Mouse (Mus musculus) small intestine, adult 2 months (tissue): ENCODE data around the gene Bach2. TPM values are rescaled to one million over a fixed set of nuclear protein-coding genes. Genes with fewer than 3 reads are reported as not detected.

ENCODE experiments used
- H3K27ac ChIP-seq: fragments of 200-500 bp; 2 replicates; pipeline ENCODE4 v1.5.1; 2012; ENCODE audit warnings: low read depth, low read length, control low read depth, inconsistent platforms; ENCODE audit not compliant: insufficient read depth
- H3K27me3 ChIP-seq: fragments of 200-500 bp; 2 replicates; pipeline ENCODE4 v1.6.1; 2012; ENCODE audit warnings: mild to moderate bottlenecking, moderate library complexity, low read length, inconsistent platforms; ENCODE audit not compliant: control insufficient read depth, insufficient read depth
- H3K36me3 ChIP-seq: fragments of 200-500 bp; 2 replicates; pipeline ENCODE4 v1.6.1; 2012; ENCODE audit warnings: mild to moderate bottlenecking, low read length, control low read depth, inconsistent platforms; ENCODE audit not compliant: control insufficient read depth, insufficient read depth
- H3K4me1 ChIP-seq: fragments of 200-500 bp; 2 replicates; pipeline ENCODE4 v1.6.1; 2012; ENCODE audit warnings: low read length, inconsistent platforms, mixed read lengths; ENCODE audit not compliant: control insufficient read depth, insufficient read depth, insufficient read length
- H3K4me3 ChIP-seq: fragments of 200-500 bp; 2 replicates; pipeline ENCODE4 v1.5.1; 2012; ENCODE audit warnings: low read depth, mild to moderate bottlenecking, control low read depth, inconsistent platforms, low read length, moderate library complexity
- CTCF ChIP-seq: fragments of 200-500 bp; IDR thresholded peaks from 2 replicates; pipeline ENCODE4 v1.5.1; 2012; ENCODE audit warnings: low read depth, mild to moderate bottlenecking, control low read depth, inconsistent platforms, low read length, moderate library complexity, mixed read lengths; ENCODE audit not compliant: insufficient replicate concordance, insufficient read length; ENCODE audit errors: extremely low read depth
- POLR2A ChIP-seq: fragments of 200-500 bp; IDR thresholded peaks from 2 replicates; pipeline ENCODE4 v1.6.1; 2012; ENCODE audit warnings: low read depth, mild to moderate bottlenecking, control low read depth, inconsistent platforms, low read length, moderate library complexity
- WGBS: fragments of 180-500 bp; shearing (Covaris S2); methylation state at CpG from one replicate; pipeline ENCODE4 v1.1.7; 2018; 5-methylcytosine and 5-hydroxymethylcytosine counted together
- polyA plus RNA-seq: library from polyadenylated mRNA; depleted of rRNA; stranded (reverse); fragments of >200 nt; gene quantifications from 2 replicates; pipeline ENCODE4 v1.2.3, GENCODE M21; 2012

Bach2 gene
- polyA plus RNA-seq, 1 experiment = 3.5 TPM

GRCm38 (mm10) chr4:32373085-32373484 lies 134.5 kb downstream of the Bach2 start:
- H3K27ac ChIP-seq = no peak overlapping the region
- TF ChIP-seq CTCF = no peak
- TF ChIP-seq POLR2A = no peak
- H3K4me3 ChIP-seq = no peak overlapping the region
- no peaks in the 10 kb centered on the region for H3K36me3 ChIP-seq
- 62% methylated on average over 7 of the region's 7 CpGs for WGBS
- H3K27me3 ChIP-seq = no peaks in the 10 kb centered on the region
- no peaks in the 10 kb centered on the region for H3K4me1 ChIP-seq

- Histone ChIP-seq H3K36me3 (no peaks in the 10 kb centered on the region), H3K4me3 (no peak overlapping the region), H3K4me1 (no peaks in the 10 kb centered on the region), H3K27me3 (no peaks in the 10 kb centered on the region), H3K27ac (no peak overlapping the region)
- 53% methylated on average over 3 of the region's 3 CpGs for WGBS
- no peak for TF ChIP-seq CTCF
- TF ChIP-seq POLR2A = no peak
Observed at GRCm38 (mm10) chr4:32373527-32373926, 134.9 kb downstream of the Bach2 start.

- 85% methylated on average over 10 of the region's 10 CpGs for WGBS
- no peak overlapping the region for H3K27ac ChIP-seq
- no peaks in the 10 kb centered on the region for H3K27me3 ChIP-seq
- no peak overlapping the region for H3K4me3 ChIP-seq
- TF ChIP-seq CTCF (no peak), POLR2A (no peak)
- H3K4me1 ChIP-seq = no peaks in the 10 kb centered on the region
- no peaks in the 10 kb centered on the region for H3K36me3 ChIP-seq
Observed at GRCm38 (mm10) chr4:32374751-32375582, 136.4 kb downstream of the Bach2 start.

- H3K27ac ChIP-seq = no peak overlapping the region
- H3K4me1 ChIP-seq = no peaks in the 10 kb centered on the region
- no peaks in the 10 kb centered on the region for H3K27me3 ChIP-seq
- no peaks in the 10 kb centered on the region for H3K36me3 ChIP-seq
- TF ChIP-seq POLR2A (no peak), CTCF (no peak)
- H3K4me3 ChIP-seq = no peak overlapping the region
- WGBS = 71% methylated on average over 16 of the region's 16 CpGs
Observed at GRCm38 (mm10) chr4:32375721-32376526, 137.3 kb downstream of the Bach2 start.

- Histone ChIP-seq H3K4me3 (no peak overlapping the region), H3K27ac (no peak overlapping the region), H3K36me3 (no peaks in the 10 kb centered on the region), H3K4me1 (no peaks in the 10 kb centered on the region), H3K27me3 (no peaks in the 10 kb centered on the region)
- WGBS = 65% methylated on average over 6 of the region's 6 CpGs
- TF ChIP-seq POLR2A (no peak), CTCF (no peak)
Observed at GRCm38 (mm10) chr4:32376527-32376948, 137.9 kb downstream of the Bach2 start.

- WGBS = 81% methylated on average over 7 of the region's 7 CpGs
- Histone ChIP-seq H3K27me3 (no peaks in the 10 kb centered on the region), H3K27ac (no peak overlapping the region), H3K36me3 (no peaks in the 10 kb centered on the region), H3K4me1 (no peaks in the 10 kb centered on the region), H3K4me3 (no peak overlapping the region)
- TF ChIP-seq CTCF = no peak
- no peak for TF ChIP-seq POLR2A
Observed at GRCm38 (mm10) chr4:32379140-32379539, 140.5 kb downstream of the Bach2 start.

GRCm38 (mm10) chr4:32381666-32382381 lies 143.2 kb downstream of the Bach2 start:
- Histone ChIP-seq H3K36me3 (no peaks in the 10 kb centered on the region), H3K27me3 (no peaks in the 10 kb centered on the region), H3K4me3 (no peak overlapping the region), H3K4me1 (no peaks in the 10 kb centered on the region), H3K27ac (no peak overlapping the region)
- no peak for TF ChIP-seq CTCF
- TF ChIP-seq POLR2A = no peak
- 72% methylated on average over 16 of the region's 16 CpGs for WGBS
